ENCODE assay signal across 11 mouse cellular contexts in genomic region chr5:122647256-122647924, GRCm38 (mm10). TPM values are rescaled to one million over a fixed set of nuclear protein-coding genes. Genes with fewer than 3 reads are reported as not detected.
DNase-seq lines count a peak whose midpoint lies in the region; ATAC-seq and TF ChIP-seq lines count a peak whose summit lies in the region.
"Had no signal": no experiment of that assay in that cellular context is flagged by ENCODE, and none has a peak within 500 bp of the region (broad histone marks: within the 10 kb centered on the region; RNA-seq: fewer than 3 reads in every experiment).

No protein-coding gene starts in this region.

- no peaks in the 10 kb centered on the region for H3K9me3 ChIP-seq in neural tube, embryonic 13.5 days
- H3K9me3 ChIP-seq in neural tube, embryonic 15.5 days (replicated peaks), result no peaks in the 10 kb centered on the region
- H3K9me3 ChIP-seq in stomach, postnatal 0 days (ENCODE audit: control insufficient read depth, low read length), result no peaks in the 10 kb centered on the region
- H3K9me3 ChIP-seq: liver, embryonic 12.5 days had no signal

- no peak; the same call in 1 of the 2 replicates for ATAC-seq in neural tube, embryonic 13.5 days (ENCODE audit: low read depth)
- ATAC-seq in neural tube, embryonic 15.5 days (ENCODE audit: low FRiP score), result no peak
- ATAC-seq in stomach, postnatal 0 days (ENCODE audit: low FRiP score, low TSS enrichment), result peak; percentile 34; the same call in 1 of the 2 replicates
- no peak for ATAC-seq in cerebellum, adult (ENCODE audit: insufficient number of reproducible peaks, low FRiP score, low TSS enrichment)
- ATAC-seq: liver, embryonic 12.5 days had no signal

- no peak for TF ChIP-seq POLR2A in heart, adult 2 months (IDR thresholded peaks at IDR 0.05; ENCODE audit: insufficient read depth, low read depth, low read length)

- H3K36me3 ChIP-seq in heart, adult 2 months (ENCODE audit: control insufficient read depth, insufficient read depth, low read length), result no peaks in the 10 kb centered on the region
- no peaks in the 10 kb centered on the region for H3K36me3 ChIP-seq in neural tube, embryonic 13.5 days
- H3K36me3 ChIP-seq in neural tube, embryonic 15.5 days, result no peaks in the 10 kb centered on the region
- peaks cover 34% of the 10 kb centered on the region; the same call in 1 of the 2 replicates for H3K36me3 ChIP-seq in macrophage (ENCODE audit: inconsistent target)
- H3K36me3 ChIP-seq in stomach, postnatal 0 days (ENCODE audit: control insufficient read depth, insufficient read depth, low read length), result no peaks in the 10 kb centered on the region
- H3K36me3 ChIP-seq: liver, embryonic 12.5 days had no signal

- peaks cover 2% of the 10 kb centered on the region for H3K4me1 ChIP-seq in heart, adult 2 months (ENCODE audit: control insufficient read depth, insufficient read depth, low read length)
- peaks cover 19% of the 10 kb centered on the region for H3K4me1 ChIP-seq in neural tube, embryonic 13.5 days (replicated peaks)
- peaks cover 10% of the 10 kb centered on the region; the same call in 1 of the 2 replicates for H3K4me1 ChIP-seq in neural tube, embryonic 15.5 days
- H3K4me1 ChIP-seq in stomach, postnatal 0 days (replicated peaks; ENCODE audit: control insufficient read depth, insufficient read depth), result no peaks in the 10 kb centered on the region

- no peak overlapping the region for H3K4me2 ChIP-seq in neural tube, embryonic 13.5 days
- H3K4me2 ChIP-seq in neural tube, embryonic 15.5 days, result no peak overlapping the region
- no peak overlapping the region for H3K4me2 ChIP-seq in stomach, postnatal 0 days (replicated peaks; ENCODE audit: low read depth)
- H3K4me2 ChIP-seq: liver, embryonic 12.5 days had no signal

- H3K4me3 ChIP-seq in heart, adult 2 months, result no peak overlapping the region
- no peak overlapping the region for H3K4me3 ChIP-seq in neural tube, embryonic 13.5 days
- H3K4me3 ChIP-seq in neural tube, embryonic 15.5 days (replicated peaks), result no peak overlapping the region
- H3K4me3 ChIP-seq in macrophage (ENCODE audit: inconsistent target), result no peak overlapping the region
- H3K4me3 ChIP-seq in stomach, postnatal 0 days (ENCODE audit: low read depth, low read length), result no peak overlapping the region
- H3K4me3 ChIP-seq: liver, embryonic 12.5 days had no signal

- DNase-seq in heart, adult 2 months, result no peak
- DNase-seq in heart, adult 8-10 months (ENCODE audit: low spot score), result no peak
- no peak for DNase-seq in stomach, postnatal 0 days (ENCODE audit: low spot score)
- DNase-seq in urinary bladder, postnatal 25 days (ENCODE audit: low spot score), result no peak
- DNase-seq: gastrocnemius, postnatal 36 days had no signal

- TF ChIP-seq CTCF in heart, adult 2 months (IDR thresholded peaks at IDR 0.05), result no peak
- no peak for TF ChIP-seq CTCF in stomach, postnatal 0 days (IDR thresholded peaks at IDR 0.05; ENCODE audit: low read depth)

- TF ChIP-seq EP300 in heart, adult 2 months (IDR thresholded peaks at IDR 0.05; ENCODE audit: insufficient read depth, low read depth, low read length), result 0 out of 2 replicates have a peak, but pooled peaks have one; percentile 2
- TF ChIP-seq EP300 in stomach, postnatal 0 days (optimal IDR thresholded peaks at IDR 0.05), result no peak

- 64% methylated on average over 9 of the region's 9 CpGs for WGBS in heart, adult 2 months
- WGBS in neural tube, embryonic 13.5 days, result 69% methylated on average over 9 of the region's 9 CpGs
- WGBS in neural tube, embryonic 15.5 days, result 62% methylated on average over 9 of the region's 9 CpGs
- WGBS in macrophage (ENCODE audit: missing documents), result 63% methylated on average over 8 of the region's 9 CpGs
- WGBS in stomach, postnatal 0 days, result 37% methylated on average over 9 of the region's 9 CpGs

- H3K27me3 ChIP-seq in heart, adult 2 months (ENCODE audit: control insufficient read depth, insufficient read depth, low read length), result no peaks in the 10 kb centered on the region
- H3K27me3 ChIP-seq in neural tube, embryonic 13.5 days, result no peaks in the 10 kb centered on the region
- no peaks in the 10 kb centered on the region for H3K27me3 ChIP-seq in neural tube, embryonic 15.5 days (replicated peaks)
- no peaks in the 10 kb centered on the region for H3K27me3 ChIP-seq in stomach, postnatal 0 days (ENCODE audit: control insufficient read depth, insufficient read depth, low read length)
- H3K27me3 ChIP-seq: CH12.LX had no signal

- no peaks in the 10 kb centered on the region for H3K79me2 ChIP-seq in heart, adult 2 months (replicated peaks; ENCODE audit: control insufficient read depth, insufficient read depth, low read length)
- peaks cover 66% of the 10 kb centered on the region for H3K79me2 ChIP-seq in macrophage (ENCODE audit: inconsistent target)

- H3K9ac ChIP-seq in heart, adult 2 months (ENCODE audit: low read depth, low read length), result no peak overlapping the region
- H3K9ac ChIP-seq in neural tube, embryonic 13.5 days, result no peak overlapping the region
- H3K9ac ChIP-seq in neural tube, embryonic 15.5 days (replicated peaks), result no peak overlapping the region
- no peak overlapping the region for H3K9ac ChIP-seq in stomach, postnatal 0 days (ENCODE audit: low read length)
- H3K9ac ChIP-seq: liver, embryonic 12.5 days had no signal

- intact Hi-C loops in heart, adult 2 months (cut with DNase I), result no loop called here

- no peak overlapping the region for H3K27ac ChIP-seq in heart, adult 2 months
- peak overlapping the region; percentile 59 for H3K27ac ChIP-seq in neural tube, embryonic 13.5 days (replicated peaks)
- no peak overlapping the region; the same call in 1 of the 2 replicates for H3K27ac ChIP-seq in neural tube, embryonic 15.5 days (replicated peaks)
- peak overlapping the region; percentile 7; the same call in 1 of the 2 replicates for H3K27ac ChIP-seq in macrophage
- no peak overlapping the region for H3K27ac ChIP-seq in stomach, postnatal 0 days (replicated peaks)
- H3K27ac ChIP-seq: liver, embryonic 12.5 days had no signal

RNA-seq across cellular contexts. Expression of gene P2rx7, which starts 3.7 kb away (rescaled TPM):
- 1 to 10 TPM; 2.8 to 3.1 TPM for total RNA-seq in heart, adult 2 months (2021)
- polyA plus RNA-seq in heart, adult 2 months (2012; rRNA removed), result 7.2 and 7.4 TPM in 2 replicates
- 1 to 10 TPM; 3.1 to 3.6 (median 3.4) TPM for total RNA-seq in heart, adult 8-10 months (2022)
- polyA plus RNA-seq in neural tube, embryonic 13.5 days (2015; fragmentation: Nextera tagmentation; extraction: Ambion mirVana), result 5.8 and 5.9 TPM in 2 replicates
- 5.0 and 5.9 TPM in 2 replicates for polyA plus RNA-seq in neural tube, embryonic 15.5 days (2015; fragmentation: Nextera tagmentation; extraction: Ambion mirVana)
- total RNA-seq in macrophage (2018; cell fraction: chromatin; rRNA removed), result 100 to 1,000 TPM in 17 of 26 experiments, 10 to 100 TPM in 9; 73.4 to 206 (median 130) TPM
- 10 to 100 TPM; 32.7 to 82.9 (median 53.9) TPM for total RNA-seq in macrophage (2018; cell fraction: cytosol; rRNA removed)
- total RNA-seq in macrophage (2018; cell fraction: nucleus; rRNA removed), result 100 to 1,000 TPM in 18 of 26 experiments, 10 to 100 TPM in 8; 59.7 to 190 (median 119) TPM
- 38.1 to 80.9 TPM (median 46.6 TPM) in 3 replicates for polyA plus RNA-seq in macrophage (2018)
- polyA plus RNA-seq in stomach, postnatal 0 days (2015; fragmentation: Nextera tagmentation; extraction: Ambion mirVana), result 2.1 and 2.7 TPM in 2 replicates

RNA-seq across cellular contexts. Expression of gene Ift81, which starts 33.1 kb away (rescaled TPM):
- total RNA-seq in heart, adult 2 months (2021), result 10 to 100 TPM; 78.1 to 97.0 TPM
- polyA plus RNA-seq in heart, adult 2 months (2012; rRNA removed), result 11.4 and 25.3 TPM in 2 replicates
- 10 to 100 TPM; 64.5 to 96.2 (median 80.6) TPM for total RNA-seq in heart, adult 8-10 months (2022)
- polyA plus RNA-seq in neural tube, embryonic 13.5 days (2015; fragmentation: Nextera tagmentation; extraction: Ambion mirVana), result 54.0 and 57.8 TPM in 2 replicates
- 59.2 and 60.6 TPM in 2 replicates for polyA plus RNA-seq in neural tube, embryonic 15.5 days (2015; fragmentation: Nextera tagmentation; extraction: Ambion mirVana)
- total RNA-seq in macrophage (2018; cell fraction: chromatin; rRNA removed), result 1 to 10 TPM in 23 of 26 experiments, under 1 TPM in 1, not detected in 2; 0.70 to 7.9 (median 4.5) TPM
- total RNA-seq in macrophage (2018; cell fraction: cytosol; rRNA removed), result 1 to 10 TPM in 20 of 26 experiments, under 1 TPM in 6; 0.66 to 2.5 (median 1.2) TPM
- total RNA-seq in macrophage (2018; cell fraction: nucleus; rRNA removed), result 1 to 10 TPM in 24 of 26 experiments, not detected in 2; 1.0 to 6.3 (median 2.8) TPM
- 1.1 to 2.5 TPM (median 1.2 TPM) in 3 replicates for polyA plus RNA-seq in macrophage (2018)
- 16.3 and 17.4 TPM in 2 replicates for polyA plus RNA-seq in stomach, postnatal 0 days (2015; fragmentation: Nextera tagmentation; extraction: Ambion mirVana)

RNA-seq across cellular contexts. Expression of gene P2rx4, which starts 60.0 kb away (rescaled TPM):
- total RNA-seq in heart, adult 2 months (2021), result 10 to 100 TPM; 17.4 to 19.0 TPM
- polyA plus RNA-seq in heart, adult 2 months (2012; rRNA removed), result 28.9 and 35.0 TPM in 2 replicates
- total RNA-seq in heart, adult 8-10 months (2022), result 10 to 100 TPM; 16.2 to 19.3 (median 18.5) TPM
- 16.0 and 19.2 TPM in 2 replicates for polyA plus RNA-seq in neural tube, embryonic 13.5 days (2015; fragmentation: Nextera tagmentation; extraction: Ambion mirVana)
- polyA plus RNA-seq in neural tube, embryonic 15.5 days (2015; fragmentation: Nextera tagmentation; extraction: Ambion mirVana), result 14.7 and 18.6 TPM in 2 replicates
- total RNA-seq in macrophage (2018; cell fraction: chromatin; rRNA removed), result 1,000 to 10,000 TPM in 5 of 26 experiments, 100 to 1,000 TPM in 21; 271 to 1,208 (median 683) TPM
- total RNA-seq in macrophage (2018; cell fraction: cytosol; rRNA removed), result 100 to 1,000 TPM; 257 to 838 (median 484) TPM
- total RNA-seq in macrophage (2018; cell fraction: nucleus; rRNA removed), result 1,000 to 10,000 TPM in 10 of 26 experiments, 100 to 1,000 TPM in 16; 418 to 1,412 (median 857) TPM
- polyA plus RNA-seq in macrophage (2018), result 203 to 517 TPM (median 444 TPM) in 3 replicates
- polyA plus RNA-seq in stomach, postnatal 0 days (2015; fragmentation: Nextera tagmentation; extraction: Ambion mirVana), result 22.8 and 24.7 TPM in 2 replicates

Comparison
In these comparisons a context has a peak if more than half of its experiments do, and no peak if none do; other contexts are left out.
1. H3K27ac ChIP-seq: peak in neural tube, embryonic 13.5 days (single experiment) and macrophage (single experiment); none in heart, adult 2 months (single experiment), neural tube, embryonic 15.5 days (single experiment) and stomach, postnatal 0 days (single experiment).